Mouse (Mus musculus) bone marrow, adult 2 months (tissue): ENCODE measurements around the gene Loxl3.

Source experiments
- CTCF ChIP-seq: fragments of 200-500 bp; IDR thresholded peaks from 2 replicates; pipeline ENCODE4 v1.5.1; 2011; ENCODE audit warnings: low read length, control low read depth; ENCODE audit not compliant: control insufficient read depth, insufficient read depth
- POLR2A ChIP-seq: fragments of 200-500 bp; IDR thresholded peaks from 2 replicates; pipeline ENCODE4 v1.6.1; 2011; ENCODE audit warnings: low read depth, mild to moderate bottlenecking, control low read depth, low read length, borderline replicate concordance; ENCODE audit not compliant: control insufficient read depth

- TF ChIP-seq CTCF, result no peak
- TF ChIP-seq POLR2A, result no peak
These were observed 1.9 kb upstream of the Loxl3 start for GRCm38 (mm10) chr6:83031921-83032590.
